Mouse (Mus musculus) small intestine, adult 2 months (tissue): ENCODE data around the gene Fntb.

Experiments
- CTCF ChIP-seq: fragments of 200-500 bp; IDR thresholded peaks from 2 replicates; pipeline ENCODE4 v1.5.1; 2012; ENCODE audit warnings: low read depth, mild to moderate bottlenecking, control low read depth, inconsistent platforms, low read length, moderate library complexity, mixed read lengths; ENCODE audit not compliant: insufficient replicate concordance, insufficient read length; ENCODE audit errors: extremely low read depth
- POLR2A ChIP-seq: fragments of 200-500 bp; IDR thresholded peaks from 2 replicates; pipeline ENCODE4 v1.6.1; 2012; ENCODE audit warnings: low read depth, mild to moderate bottlenecking, control low read depth, inconsistent platforms, low read length, moderate library complexity

GRCm38 (mm10) chr12:76895777-76896176 is 130.4 kb downstream of the Fntb start:
- TF ChIP-seq POLR2A (no peak), CTCF (no peak)
